Mouse (Mus musculus) cerebellum, adult 9-10 months (tissue): ENCODE measurements around the gene Ptprr.
A peak's percentile ranks its signal among the peaks of the same experiment; 100 is the strongest.

Experiments
- DNase-seq: peaks from one replicate; pipeline ENCODE4 v3.0.0; 2022

Gene Ptprr

DNA sequence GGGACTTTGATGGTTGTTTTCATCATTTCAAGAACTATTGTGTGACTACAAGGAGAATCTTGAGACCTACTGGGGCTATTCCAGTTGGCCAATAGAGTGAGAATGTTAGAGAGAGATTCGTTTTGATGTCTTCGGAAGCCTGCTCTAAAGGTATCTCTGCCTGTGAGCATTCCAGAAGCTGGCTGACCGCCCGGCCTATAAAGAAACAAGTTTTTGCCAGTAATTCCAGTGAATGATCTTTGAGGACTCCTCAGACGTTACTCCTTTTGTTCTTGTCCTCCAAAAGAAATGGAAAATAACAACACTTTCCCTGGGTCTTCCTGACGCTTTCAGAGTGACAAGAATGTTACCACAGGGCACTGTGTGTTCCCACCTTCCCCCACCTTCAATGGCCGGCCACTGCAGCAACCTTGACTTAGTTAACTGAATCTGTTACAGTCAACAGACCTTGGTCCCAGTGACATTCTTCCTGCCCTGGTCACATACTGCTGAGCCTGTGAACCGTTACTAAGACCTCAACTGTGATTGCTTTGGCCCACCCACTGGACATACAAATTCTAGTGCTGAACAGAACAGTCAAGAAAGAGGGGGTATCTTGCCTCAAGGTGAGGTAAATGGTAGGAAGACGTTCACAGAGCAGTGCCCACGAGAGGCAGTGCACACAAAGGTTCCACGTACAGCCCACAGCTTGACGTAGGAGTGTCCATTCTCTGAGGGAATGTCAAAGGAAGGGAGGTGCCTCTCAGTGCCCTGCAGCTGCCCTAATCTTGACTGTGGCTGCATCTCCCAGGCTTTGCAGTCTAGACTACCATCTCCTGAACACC lies 252.8 kb downstream of the Ptprr start:
- DNase-seq, result no peak

- DNase-seq, result no peak
Observed at GRCm38 (mm10) chr10:116271470-116271915, 253.5 kb downstream of the Ptprr start.

DNA sequence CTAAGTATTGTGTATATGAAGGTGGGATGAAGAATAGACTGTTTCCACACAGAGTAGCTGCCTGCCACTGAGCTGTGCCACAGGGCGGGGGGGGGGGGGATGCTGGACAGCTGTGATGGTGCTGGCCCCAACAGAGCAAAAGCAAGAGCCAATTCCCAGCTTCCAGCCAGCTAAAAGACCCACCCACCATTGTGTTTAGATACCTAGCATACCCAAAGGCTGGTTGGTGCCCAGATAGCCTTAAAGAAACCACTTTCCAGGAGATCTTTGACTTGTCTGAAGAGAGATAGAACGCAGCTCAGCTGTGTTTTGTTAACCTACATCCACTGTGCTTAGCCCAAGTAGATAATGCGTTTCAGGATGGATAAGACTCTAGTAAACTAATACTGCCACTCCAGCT lies 254.1 kb downstream of the Ptprr start:
- no peak for DNase-seq

GRCm38 (mm10) chr10:116275280-116275679 lies 257.3 kb downstream of the Ptprr start, which contains the start of gene Ptprb:
Gene Ptprb (plus strand): TSS chr10:116275523.
- no peak for DNase-seq

GRCm38 (mm10) chr10:116286697-116287344 lies 268.8 kb downstream of the Ptprr start:
- no peak for DNase-seq

DNA sequence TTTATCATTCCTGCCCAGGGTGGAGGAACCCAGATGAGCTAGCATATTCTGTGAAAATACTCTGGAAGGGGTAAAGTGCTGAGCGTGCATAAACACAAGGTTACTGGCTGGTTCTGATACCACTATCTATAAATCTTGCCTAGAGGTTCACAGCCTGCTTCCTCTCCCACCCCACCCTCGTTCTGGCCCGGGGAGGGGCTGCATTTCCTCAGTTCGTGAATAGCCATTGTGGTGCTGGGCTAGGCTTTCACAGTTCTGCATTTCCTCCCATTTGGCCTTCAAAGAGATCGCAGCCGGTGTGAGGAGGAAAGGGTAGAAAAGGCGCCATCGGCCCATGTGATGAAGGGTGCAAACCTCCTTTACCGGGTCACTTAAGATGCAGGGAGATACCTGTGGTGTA lies 270.1 kb downstream of the Ptprr start:
- no peak for DNase-seq

GRCm38 (mm10) chr10:116290483-116290882 lies 272.5 kb downstream of the Ptprr start:
- no peak for DNase-seq

DNA sequence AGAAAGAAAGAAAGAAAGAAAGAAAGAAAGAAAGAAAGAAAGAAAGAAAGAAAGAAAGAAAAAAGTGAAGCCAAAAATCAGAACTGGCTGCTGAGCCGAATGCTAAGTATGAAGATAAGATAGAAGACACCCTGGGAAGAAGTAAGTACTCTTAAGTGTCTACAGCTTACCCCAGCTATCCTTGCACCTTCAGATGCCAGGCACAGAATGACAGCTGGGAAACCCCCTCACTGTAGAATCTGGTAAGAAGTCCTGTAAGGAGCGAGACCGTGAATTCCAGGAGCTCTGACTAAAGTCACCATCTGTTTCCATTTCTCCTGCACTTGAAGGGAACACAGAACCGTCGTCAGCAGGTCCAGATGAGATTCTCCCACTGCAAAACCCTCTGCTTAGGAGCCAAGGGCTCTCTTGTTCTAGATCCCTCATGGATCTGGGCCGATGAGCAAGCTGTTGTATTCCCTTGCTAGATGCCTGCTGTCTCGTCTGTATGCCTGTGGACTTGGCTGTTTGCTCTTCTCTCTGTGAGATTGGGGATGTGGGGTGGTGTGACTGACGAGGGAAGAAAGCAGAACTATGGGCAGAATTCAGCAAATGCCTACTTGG lies 273.2 kb downstream of the Ptprr start:
- DNase-seq, result no peak

GRCm38 (mm10) chr10:116296439-116296838 lies 278.4 kb downstream of the Ptprr start:
- DNase-seq, result no peak

DNA sequence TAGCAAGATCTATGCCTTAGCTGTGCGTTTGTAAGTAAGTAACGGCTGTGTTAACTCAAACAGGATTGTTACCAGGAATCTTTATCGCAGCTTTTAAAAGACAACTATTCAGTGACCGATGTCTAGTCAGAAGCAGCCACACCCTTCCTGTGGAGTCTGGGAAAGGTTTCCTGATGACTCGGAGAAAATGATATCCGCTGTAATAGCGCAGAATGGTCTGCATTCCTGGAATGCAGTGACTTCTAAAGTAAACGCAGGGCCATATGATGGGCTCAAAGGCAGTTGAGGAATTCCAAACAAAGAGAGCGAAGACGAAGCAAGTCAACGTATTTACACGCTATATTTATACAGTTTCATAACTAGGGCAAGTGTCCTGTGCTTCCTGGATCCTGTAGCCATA lies 279.8 kb downstream of the Ptprr start:
- DNase-seq, result no peak

DNA sequence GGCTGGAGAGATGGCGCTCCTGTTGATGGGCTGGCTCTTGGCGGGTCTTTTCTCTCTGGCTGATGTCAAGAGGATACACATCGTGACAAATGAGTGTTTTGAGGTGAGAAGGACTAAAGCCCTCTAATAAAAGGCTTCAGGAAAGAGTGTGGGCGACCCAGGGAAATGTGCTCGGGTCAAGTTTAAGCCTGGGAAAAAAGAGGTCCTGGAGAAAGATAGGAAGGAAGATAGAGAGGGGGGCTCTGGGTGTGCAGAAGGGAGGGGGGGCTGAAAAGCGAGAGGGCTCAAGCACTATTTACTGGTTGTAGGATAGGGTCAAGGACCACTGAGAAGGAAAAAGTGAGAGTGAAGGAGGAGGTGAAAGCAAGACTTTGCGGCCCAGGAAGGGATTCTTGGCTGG lies 282.8 kb downstream of the Ptprr start:
- no peak for DNase-seq

- no peak for DNase-seq
Observed at GRCm38 (mm10) chr10:116301258-116301657, 283.2 kb downstream of the Ptprr start.

GRCm38 (mm10) chr10:116304355-116304754 lies 286.3 kb downstream of the Ptprr start:
- DNase-seq, result no peak

DNA sequence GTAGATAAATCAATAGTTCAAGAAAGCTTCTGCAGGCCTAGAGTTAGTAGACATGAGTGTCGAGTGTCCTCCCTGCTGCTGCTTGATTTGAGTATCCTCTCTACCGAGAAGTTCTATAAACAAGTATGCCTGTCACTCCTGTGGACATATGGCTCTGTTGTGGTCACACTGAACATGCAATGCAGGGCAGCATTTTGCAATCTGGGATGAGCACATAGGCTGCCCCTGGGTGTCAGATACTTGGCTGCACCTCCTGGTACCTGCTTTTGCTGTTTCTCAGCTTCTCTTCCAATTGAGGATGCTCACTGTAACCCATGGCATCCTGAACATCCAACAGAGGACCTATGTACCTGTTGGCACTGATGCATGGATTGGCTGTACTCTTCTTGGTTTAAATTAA lies 291.4 kb downstream of the Ptprr start:
- DNase-seq, result no peak

DNA sequence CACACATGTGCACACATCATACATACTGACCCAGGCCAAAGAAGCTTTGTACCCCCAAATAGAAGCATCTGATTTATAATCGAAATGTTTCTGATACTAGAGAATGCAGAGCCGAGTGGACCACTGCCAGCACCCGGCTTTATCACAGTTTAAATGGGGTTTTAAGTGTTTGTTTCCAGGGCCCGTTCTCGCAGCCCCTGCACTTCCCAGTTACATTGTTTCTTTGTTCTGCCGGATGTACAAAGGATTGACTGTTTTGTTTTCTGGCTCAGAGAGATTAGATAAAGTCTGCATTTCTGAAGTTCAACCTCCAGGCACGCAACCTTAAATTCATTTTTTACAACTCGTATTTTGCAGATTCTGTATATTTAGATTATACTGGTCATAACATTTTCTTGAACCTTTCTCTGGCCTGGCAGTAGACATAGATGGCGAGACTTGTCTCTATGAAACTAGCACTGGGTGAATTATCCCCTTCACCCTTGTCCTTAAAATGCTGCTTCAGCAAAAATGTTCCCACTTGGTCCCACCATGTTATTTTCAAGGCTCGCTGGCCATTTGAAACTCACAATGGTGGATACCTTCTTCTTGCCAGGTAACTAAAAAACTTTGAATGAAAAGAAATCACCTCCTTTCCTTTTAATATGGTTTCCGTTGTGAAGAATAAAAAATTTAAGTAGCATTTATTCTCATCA lies 292.6 kb downstream of the Ptprr start:
- no peak for DNase-seq

GRCm38 (mm10) chr10:116319246-116319645 lies 301.2 kb downstream of the Ptprr start:
- peak; percentile 79 for DNase-seq
